Mouse (Mus musculus) liver, embryonic 11.5 days (tissue): ENCODE data around the gene Sumo1. TPM values are rescaled to one million over a fixed set of nuclear protein-coding genes. Genes with fewer than 3 reads are reported as not detected.

Source experiments
- ATAC-seq: fragments of 200-750 bp; cut with Nextera tagmentation; replicated peaks from 2 replicates; pipeline ENCODE4 v1.8.0; 2017; ENCODE audit warnings: moderate number of reproducible peaks, mild to moderate bottlenecking, moderate TSS enrichment, moderate library complexity; ENCODE audit not compliant: low FRiP score
- DNase-seq: peaks from one replicate; pipeline ENCODE4 v3.0.0-alpha.2; 2017; ENCODE audit warnings: low spot score
- H3K27ac ChIP-seq: fragments of 300-500 bp; sonication (generic); 2 replicates; pipeline ENCODE4 v1.5.1; 2014; ENCODE audit warnings: mild to moderate bottlenecking, low read depth, low read length, control low read depth
- H3K27me3 ChIP-seq: fragments of 300-500 bp; sonication (generic); replicated peaks from 2 replicates; pipeline ENCODE4 v1.6.1; 2014; ENCODE audit warnings: low read length, mixed read lengths; ENCODE audit not compliant: control insufficient read depth, insufficient read depth
- H3K36me3 ChIP-seq: fragments of 300-500 bp; sonication (generic); 2 replicates; pipeline ENCODE4 v1.6.1; 2014; ENCODE audit warnings: mild to moderate bottlenecking, low read length, moderate library complexity, mixed read lengths; ENCODE audit not compliant: control insufficient read depth, insufficient read depth
- H3K4me1 ChIP-seq: fragments of 300-500 bp; sonication (generic); replicated peaks from 2 replicates; pipeline ENCODE4 v1.6.1; 2014; ENCODE audit warnings: low read length, mixed read lengths; ENCODE audit not compliant: control insufficient read depth, insufficient read depth
- H3K4me2 ChIP-seq: fragments of 300-500 bp; sonication (generic); 2 replicates; pipeline ENCODE4 v1.6.1; 2014; ENCODE audit warnings: mild to moderate bottlenecking, control low read depth, moderate library complexity
- H3K4me3 ChIP-seq: fragments of 300-500 bp; sonication (generic); 2 replicates; pipeline ENCODE4 v1.5.1; 2014; ENCODE audit warnings: low read depth, low read length, control low read depth
- H3K9ac ChIP-seq: fragments of 300-500 bp; sonication (generic); 2 replicates; pipeline ENCODE4 v1.6.1; 2014; ENCODE audit warnings: low read depth, low read length, control low read depth
- H3K9me3 ChIP-seq: fragments of 300-500 bp; sonication (generic); 2 replicates; pipeline ENCODE4 v1.6.1; 2016; ENCODE audit warnings: low read length, inconsistent platforms, mixed read lengths; ENCODE audit not compliant: control insufficient read depth
- WGBS: fragments of 180-500 bp; shearing (Covaris S2); extraction: QIAGEN DNeasy Blood & Tissue Kit; methylation state at CpG from one replicate; pipeline ENCODE4 v1.1.7; 2014; 5-methylcytosine and 5-hydroxymethylcytosine counted together
- polyA plus RNA-seq: library from polyadenylated mRNA; unstranded; fragments of >200 nt; fragmentation: Nextera tagmentation; extraction: Ambion mirVana; gene quantifications from 2 replicates; pipeline ENCODE4 v1.2.1, GENCODE M21; 2014

The Sumo1 gene
- polyA plus RNA-seq, 1 experiment from 2014 or later: 345 TPM

- Histone ChIP-seq H3K27me3 (no peaks in the 10 kb centered on the region; the same call in 1 of the 2 replicates), H3K27ac (no peak overlapping the region), H3K9ac (no peak overlapping the region), H3K4me2 (no peak overlapping the region), H3K4me3 (no peak overlapping the region), H3K4me1 (peaks cover 10% of the 10 kb centered on the region; the same call in 1 of the 2 replicates), H3K9me3 (no peaks in the 10 kb centered on the region), H3K36me3 (no peaks in the 10 kb centered on the region)
- WGBS: 51% methylated on average over 4 of the region's 4 CpGs
- no peak for DNase-seq
- ATAC-seq: no peak
These were observed 91.9 kb downstream of the Sumo1 start for GRCm38 (mm10) chr1:59578770-59579169.

DNA sequence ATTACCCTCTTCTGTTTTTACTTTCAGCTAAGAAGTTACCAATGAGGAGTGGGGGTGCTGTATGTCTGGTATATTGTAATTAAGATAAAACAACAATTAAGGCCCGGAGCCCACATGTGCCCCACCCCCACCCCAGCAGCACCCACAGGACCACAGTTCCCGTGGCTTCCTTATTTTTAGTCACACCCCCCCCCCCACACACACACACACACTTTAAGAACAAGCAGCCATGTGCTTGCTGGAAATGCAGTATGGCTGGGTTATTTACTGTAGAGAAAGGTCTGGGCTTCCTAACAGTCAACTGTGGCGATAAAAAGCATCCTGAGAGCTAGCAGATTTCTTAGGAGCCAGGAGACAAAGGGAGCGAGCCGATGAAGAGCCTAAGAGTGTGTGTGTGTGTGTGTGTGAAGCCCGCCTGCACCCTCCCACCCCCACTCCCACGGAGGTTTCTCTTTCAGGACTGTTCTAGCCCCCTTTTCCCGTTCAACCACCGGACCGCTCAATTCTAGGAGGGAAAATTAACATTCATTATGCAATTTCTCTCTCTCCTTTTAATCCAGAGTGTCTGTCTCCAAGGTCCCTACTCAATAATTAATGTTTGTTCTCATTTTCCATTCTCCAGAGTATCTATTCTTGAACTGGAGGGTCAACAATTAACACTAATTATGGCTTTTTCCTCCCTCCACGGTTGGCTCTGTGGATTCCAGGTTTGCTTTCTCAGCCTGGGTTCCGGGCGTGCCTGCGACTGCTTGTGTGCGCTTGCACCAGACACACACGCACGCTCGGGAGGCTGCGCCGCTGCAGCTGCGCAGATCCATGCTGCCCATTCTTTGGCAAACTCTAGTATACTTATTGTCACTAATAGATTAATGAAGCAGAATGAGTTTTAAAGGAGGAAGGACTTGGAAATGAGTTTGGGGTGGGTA, 96.1 kb downstream of the Sumo1 start:
- ATAC-seq (no peak), DNase-seq (no peak)
- Histone ChIP-seq H3K4me1 (no peaks in the 10 kb centered on the region; the same call in 1 of the 2 replicates), H3K36me3 (no peaks in the 10 kb centered on the region), H3K9ac (no peak overlapping the region), H3K4me3 (no peak overlapping the region), H3K9me3 (no peaks in the 10 kb centered on the region), H3K4me2 (peak overlapping the region; percentile 26; the same call in 1 of the 2 replicates), H3K27ac (no peak overlapping the region), H3K27me3 (no peaks in the 10 kb centered on the region)
- 55% methylated on average over 21 of the region's 21 CpGs for WGBS

- Histone ChIP-seq H3K27ac (no peak overlapping the region), H3K36me3 (no peaks in the 10 kb centered on the region), H3K27me3 (no peaks in the 10 kb centered on the region), H3K9me3 (no peaks in the 10 kb centered on the region), H3K4me2 (no peak overlapping the region), H3K4me3 (no peak overlapping the region), H3K9ac (no peak overlapping the region), H3K4me1 (no peaks in the 10 kb centered on the region; the same call in 1 of the 2 replicates)
- DNase-seq: no peak
- WGBS: 74% methylated on average over 3 of the region's 3 CpGs
- no peak for ATAC-seq
These were observed 96.8 kb downstream of the Sumo1 start for GRCm38 (mm10) chr1:59573843-59574242.

- H3K27ac ChIP-seq: no peak overlapping the region
- no peak overlapping the region for H3K4me3 ChIP-seq
- no peak overlapping the region for H3K4me2 ChIP-seq
- no peak for DNase-seq
- ATAC-seq: no peak
- WGBS: 77% methylated on average over 3 of the region's 3 CpGs
- no peaks in the 10 kb centered on the region; the same call in 1 of the 2 replicates for H3K4me1 ChIP-seq
- no peaks in the 10 kb centered on the region for H3K9me3 ChIP-seq
- H3K36me3 ChIP-seq: no peaks in the 10 kb centered on the region
- no peak overlapping the region for H3K9ac ChIP-seq
- H3K27me3 ChIP-seq: no peaks in the 10 kb centered on the region; the same call in 1 of the 2 replicates
These were observed 99.1 kb downstream of the Sumo1 start for GRCm38 (mm10) chr1:59571502-59571901.

DNA sequence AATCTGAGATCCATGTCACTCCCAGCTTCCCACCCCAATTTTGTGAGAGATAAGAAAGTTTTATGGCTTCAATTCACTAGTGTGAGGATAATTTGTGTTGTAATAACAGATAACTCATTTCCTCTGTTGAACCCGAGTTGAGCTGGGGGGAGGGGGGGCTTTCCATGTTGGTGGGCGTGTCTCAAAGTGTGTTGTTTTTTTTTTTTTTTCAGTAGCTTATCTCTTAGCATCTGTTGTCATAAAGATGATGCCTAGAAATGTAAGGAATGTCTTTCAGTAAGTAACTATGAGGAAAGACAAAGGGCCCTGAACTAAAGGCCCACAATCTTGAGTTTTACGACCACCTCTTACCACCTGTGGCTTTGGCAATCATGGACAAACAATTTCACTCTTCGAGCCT, 99.9 kb downstream of the Sumo1 start:
- WGBS: 64% methylated on average over 4 of the region's 4 CpGs
- H3K4me2 ChIP-seq: no peak overlapping the region
- no peaks in the 10 kb centered on the region for H3K36me3 ChIP-seq
- no peaks in the 10 kb centered on the region for H3K9me3 ChIP-seq
- DNase-seq (no peak), ATAC-seq (no peak)
- H3K9ac ChIP-seq: no peak overlapping the region
- no peak overlapping the region for H3K4me3 ChIP-seq
- no peak overlapping the region for H3K27ac ChIP-seq
- H3K27me3 ChIP-seq: no peaks in the 10 kb centered on the region; the same call in 1 of the 2 replicates
- H3K4me1 ChIP-seq: no peaks in the 10 kb centered on the region; the same call in 1 of the 2 replicates

- Histone ChIP-seq H3K36me3 (no peaks in the 10 kb centered on the region), H3K9ac (no peak overlapping the region), H3K9me3 (no peaks in the 10 kb centered on the region), H3K4me3 (no peak overlapping the region), H3K4me1 (no peaks in the 10 kb centered on the region), H3K4me2 (no peak overlapping the region), H3K27me3 (no peaks in the 10 kb centered on the region; the same call in 1 of the 2 replicates), H3K27ac (no peak overlapping the region)
- no peak for DNase-seq
- 78% methylated on average over 5 of the region's 5 CpGs for WGBS
- ATAC-seq: no peak
These were observed 101.3 kb downstream of the Sumo1 start for GRCm38 (mm10) chr1:59569301-59569700.

- Histone ChIP-seq H3K4me2 (no peak overlapping the region), H3K4me1 (no peaks in the 10 kb centered on the region), H3K9me3 (no peaks in the 10 kb centered on the region), H3K9ac (no peak overlapping the region), H3K4me3 (no peak overlapping the region), H3K27me3 (no peaks in the 10 kb centered on the region; the same call in 1 of the 2 replicates), H3K27ac (no peak overlapping the region), H3K36me3 (no peaks in the 10 kb centered on the region)
- DNase-seq: no peak
- ATAC-seq: no peak
- 83% methylated on average over 1 of the region's 1 CpGs for WGBS
These were observed 102.4 kb downstream of the Sumo1 start for GRCm38 (mm10) chr1:59568283-59568682.

- Histone ChIP-seq H3K9me3 (no peaks in the 10 kb centered on the region), H3K9ac (no peak overlapping the region), H3K4me2 (no peak overlapping the region), H3K36me3 (no peaks in the 10 kb centered on the region), H3K27ac (no peak overlapping the region), H3K4me3 (no peak overlapping the region), H3K4me1 (no peaks in the 10 kb centered on the region), H3K27me3 (no peaks in the 10 kb centered on the region; the same call in 1 of the 2 replicates)
- WGBS: 84% methylated on average over 4 of the region's 4 CpGs
- ATAC-seq (no peak), DNase-seq (no peak)
These were observed 103.1 kb downstream of the Sumo1 start for GRCm38 (mm10) chr1:59567521-59567920.
